26 mouse cellular contexts compared by ENCODE assay signal in the genomic region with DNA sequence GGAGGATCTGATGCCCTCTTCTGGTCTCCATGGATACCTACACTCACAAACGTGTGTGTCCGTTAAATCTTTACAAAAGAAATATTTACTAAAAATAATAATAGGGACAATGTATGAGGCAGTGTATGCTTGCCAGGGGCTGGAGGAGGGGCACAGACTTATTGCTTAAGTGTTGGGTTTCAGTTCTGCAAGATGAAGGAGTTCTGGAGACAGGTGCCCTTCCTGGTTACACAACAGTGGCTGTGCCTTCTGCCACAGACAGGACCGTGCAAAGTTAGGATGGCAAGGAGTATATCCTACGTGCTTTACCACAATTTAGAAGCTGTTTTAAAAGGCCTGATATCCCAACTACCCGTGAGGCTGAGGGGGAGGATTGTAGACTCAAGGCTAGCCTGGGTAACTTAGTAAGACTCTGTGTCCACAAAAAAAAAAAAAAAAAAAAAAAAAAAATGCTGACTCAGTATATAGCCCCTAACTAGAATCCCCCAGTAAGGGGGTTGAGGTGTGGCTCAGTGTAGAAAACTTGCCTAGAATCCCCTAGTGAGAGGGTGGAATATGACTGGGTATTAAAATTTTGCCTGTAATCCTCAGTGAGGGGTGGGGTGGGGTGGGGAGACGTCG. TPM values are rescaled to one million over a fixed set of nuclear protein-coding genes. Genes with fewer than 3 reads are reported as not detected.
DNase-seq lines count a peak whose midpoint lies in the region; ATAC-seq and TF ChIP-seq lines count a peak whose summit lies in the region.
"Had no signal": no experiment of that assay in that cellular context is flagged by ENCODE, and none has a peak within 500 bp of the region (broad histone marks: within the 10 kb centered on the region; RNA-seq: fewer than 3 reads in every experiment).

No protein-coding gene starts in this region.

- no peak overlapping the region for H3K27ac ChIP-seq in heart, embryonic 12.5 days (ENCODE audit: poor library complexity, severe bottlenecking)
- no peak overlapping the region for H3K27ac ChIP-seq in MEL (ENCODE audit: control insufficient read depth, low read depth, low read length)
- H3K27ac ChIP-seq in stomach, postnatal 0 days (replicated peaks): no peak overlapping the region
- H3K27ac ChIP-seq in heart, embryonic 10.5 days: no peak overlapping the region
- H3K27ac ChIP-seq: forebrain, embryonic 10.5 days; heart, embryonic 13.5 days; hindbrain, embryonic 13.5 days; intestine, embryonic 15.5 days had no signal

- WGBS in heart, embryonic 12.5 days: 91% methylated on average over 7 of the region's 7 CpGs
- WGBS in stomach, postnatal 0 days: 88% methylated on average over 7 of the region's 7 CpGs
- WGBS in heart, embryonic 10.5 days: 90% methylated on average over 7 of the region's 7 CpGs

- no peak for TF ChIP-seq POLR2A in MEL (IDR thresholded peaks at IDR 0.05; ENCODE audit: control insufficient read depth in 1 of 2, insufficient read depth in 1 of 2, low read depth in 1 of 2, low read length in 2 of 2, poor library complexity in 1 of 2)

- H3K27me3 ChIP-seq in heart, embryonic 12.5 days (replicated peaks): no peaks in the 10 kb centered on the region
- no peaks in the 10 kb centered on the region for H3K27me3 ChIP-seq in MEL (ENCODE audit: control insufficient read depth in 1 of 2, insufficient read depth in 2 of 2, low read length in 2 of 2)
- H3K27me3 ChIP-seq in stomach, postnatal 0 days (ENCODE audit: control insufficient read depth, insufficient read depth, low read length): no peaks in the 10 kb centered on the region
- H3K27me3 ChIP-seq in heart, embryonic 10.5 days (ENCODE audit: insufficient read depth, poor library complexity, severe bottlenecking): no peaks in the 10 kb centered on the region
- H3K27me3 ChIP-seq: heart, embryonic 13.5 days; hindbrain, embryonic 13.5 days; intestine, embryonic 15.5 days had no signal

- intact Hi-C loops in heart, postnatal 36 days (cut with DNase I): no loop called here

- peaks cover 20% of the 10 kb centered on the region for H3K4me1 ChIP-seq in heart, embryonic 12.5 days (replicated peaks)
- H3K4me1 ChIP-seq in MEL (ENCODE audit: control insufficient read depth in 1 of 2, insufficient read depth in 2 of 2, low read length in 2 of 2): no peaks in the 10 kb centered on the region
- H3K4me1 ChIP-seq in stomach, postnatal 0 days (replicated peaks; ENCODE audit: control insufficient read depth, insufficient read depth): no peaks in the 10 kb centered on the region; the same call in 1 of the 2 replicates
- peaks cover 20% of the 10 kb centered on the region for H3K4me1 ChIP-seq in heart, embryonic 10.5 days

- H3K4me2 ChIP-seq in heart, embryonic 12.5 days: no peak overlapping the region
- no peak overlapping the region for H3K4me2 ChIP-seq in stomach, postnatal 0 days (replicated peaks; ENCODE audit: low read depth)
- H3K4me2 ChIP-seq: heart, embryonic 13.5 days; hindbrain, embryonic 13.5 days; intestine, embryonic 15.5 days had no signal

- no peaks in the 10 kb centered on the region for H3K9me3 ChIP-seq in heart, embryonic 12.5 days (replicated peaks)
- H3K9me3 ChIP-seq in MEL (replicated peaks; ENCODE audit: insufficient read depth, low read length): no peaks in the 10 kb centered on the region
- H3K9me3 ChIP-seq in stomach, postnatal 0 days (ENCODE audit: control insufficient read depth, low read length): no peaks in the 10 kb centered on the region
- no peaks in the 10 kb centered on the region for H3K9me3 ChIP-seq in heart, embryonic 10.5 days
- H3K9me3 ChIP-seq: forebrain, embryonic 10.5 days; heart, embryonic 13.5 days; hindbrain, embryonic 13.5 days; intestine, embryonic 15.5 days had no signal

- peak; percentile 4; the same call in 1 of the 2 replicates for ATAC-seq in heart, embryonic 12.5 days (ENCODE audit: insufficient number of reproducible peaks, low FRiP score)
- peak; percentile 84 for ATAC-seq in megakaryocyte, adult 5-6 weeks (ENCODE audit: poor library complexity, severe bottlenecking)
- ATAC-seq in stomach, postnatal 0 days (ENCODE audit: low FRiP score, low TSS enrichment): no peak
- ATAC-seq: CD4-positive, CD25-positive, alpha-beta regulatory T cell, adult 4 months; forebrain, embryonic 14.5 days; forebrain, postnatal 0 days; hindbrain, embryonic 16.5 days; intestine, embryonic 15.5 days had no signal

- no peak for TF ChIP-seq RAD21 in MEL (IDR thresholded peaks at IDR 0.05; ENCODE audit: low read depth, low read length)

- H3K9ac ChIP-seq in heart, embryonic 12.5 days: no peak overlapping the region
- H3K9ac ChIP-seq in MEL (ENCODE audit: control insufficient read depth, low read depth, low read length, poor library complexity, severe bottlenecking): no peak overlapping the region
- no peak overlapping the region for H3K9ac ChIP-seq in stomach, postnatal 0 days (ENCODE audit: low read length)
- H3K9ac ChIP-seq: forebrain, postnatal 0 days; heart, embryonic 13.5 days; hindbrain, embryonic 13.5 days; intestine, embryonic 15.5 days had no signal

- no peak for TF ChIP-seq EP300 in MEL (IDR thresholded peaks at IDR 0.05; ENCODE audit: low read depth in 1 of 2, low read length in 2 of 2)
- TF ChIP-seq EP300 in stomach, postnatal 0 days (optimal IDR thresholded peaks at IDR 0.05): no peak

- no peaks in the 10 kb centered on the region for H3K79me2 ChIP-seq in MEL (ENCODE audit: control insufficient read depth, insufficient read depth, low read length, poor library complexity)

- TF ChIP-seq CTCF in MEL (IDR thresholded peaks at IDR 0.05 in 2 of 3, conservative IDR thresholded peaks at IDR 0.05 in 1 of 3; ENCODE audit: control insufficient read depth in 1 of 3, insufficient read depth in 1 of 3, low read depth in 2 of 3, low read length in 3 of 3, poor library complexity in 1 of 3, severe bottlenecking in 1 of 3): no peak
- no peak for TF ChIP-seq CTCF in stomach, postnatal 0 days (IDR thresholded peaks at IDR 0.05; ENCODE audit: low read depth)

- no peak overlapping the region for H3K4me3 ChIP-seq in heart, embryonic 12.5 days
- no peak overlapping the region for H3K4me3 ChIP-seq in MEL (ENCODE audit: control insufficient read depth in 1 of 2, insufficient read depth in 1 of 2, low read depth in 2 of 2, low read length in 2 of 2)
- H3K4me3 ChIP-seq in stomach, postnatal 0 days (ENCODE audit: low read depth, low read length): no peak overlapping the region
- H3K4me3 ChIP-seq in heart, embryonic 10.5 days: no peak overlapping the region
- H3K4me3 ChIP-seq: forebrain, embryonic 10.5 days; heart, embryonic 13.5 days; hindbrain, embryonic 13.5 days; intestine, embryonic 15.5 days had no signal

- DNase-seq in heart, postnatal 36 days: no peak
- no peak for DNase-seq in MEL (ENCODE audit: low read depth, low spot score)
- no peak for DNase-seq in stomach, postnatal 0 days (ENCODE audit: low spot score)
- no peak for DNase-seq in urinary bladder, postnatal 25 days (ENCODE audit: low spot score)
- DNase-seq in heart, embryonic 10.5 days (ENCODE audit: low spot score): no peak
- DNase-seq: adrenal gland, adult 2 months; adrenal gland, postnatal 14 days; cerebellum, adult 11 months; cerebellum, adult 8-10 months; cerebellum, postnatal 10 days; cerebellum, postnatal 36 days; forebrain, postnatal 0 days; gastrocnemius, postnatal 10 days; heart, adult 11 months; heart, postnatal 14 days; kidney, adult 11 months had no signal

- H3K36me3 ChIP-seq in heart, embryonic 12.5 days: peaks cover 9% of the 10 kb centered on the region; the same call in 1 of the 2 replicates
- H3K36me3 ChIP-seq in MEL (ENCODE audit: control insufficient read depth in 1 of 2, insufficient read depth in 2 of 2, low read length in 2 of 2): no peaks in the 10 kb centered on the region
- H3K36me3 ChIP-seq in stomach, postnatal 0 days (ENCODE audit: control insufficient read depth, insufficient read depth, low read length): no peaks in the 10 kb centered on the region
- peaks cover 5% of the 10 kb centered on the region for H3K36me3 ChIP-seq in heart, embryonic 10.5 days
- H3K36me3 ChIP-seq: G1E; intestine, embryonic 15.5 days had no signal

TF ChIP-seq in MEL, 35 proteins besides CTCF, POLR2A, EP300 and RAD21:
- TF ChIP-seq MAFK (IDR thresholded peaks at IDR 0.05; ENCODE audit: borderline replicate concordance, low read depth, low read length) (peak; percentile 25; the same call in 1 of the 2 replicates), MYC (IDR thresholded peaks at IDR 0.05; ENCODE audit: low read depth, low read length) (no peak)

RNA-seq across cellular contexts. Expression of gene Castor2, which starts 16.2 kb away (rescaled TPM):
- 7.5 and 8.1 TPM in 2 replicates for polyA plus RNA-seq in heart, embryonic 12.5 days (2016; fragmentation: Nextera tagmentation; extraction: Ambion mirVana)
- total RNA-seq in heart, postnatal 36 days (2021): 10 to 100 TPM; 24.9 to 30.9 TPM
- 0.46 and 0.49 TPM in 2 replicates for total RNA-seq in MEL (2012; rRNA removed)
- polyA plus RNA-seq in MEL (2012; ENCODE audit: insufficient read depth in 1 of 2, insufficient read length in 2 of 2, low read depth in 1 of 2, low replicate concordance in 2 of 2, missing spikeins in 1 of 2): 1 to 10 TPM in 1 of 2 experiments, not detected in 1; 1.4 TPM
- 5.7 and 7.2 TPM in 2 replicates for total RNA-seq in megakaryocyte, adult 5-6 weeks (2015)
- total RNA-seq in megakaryocyte, adult 5-6 weeks (2017): 2.1 TPM in 2 replicates
- polyA plus RNA-seq in stomach, postnatal 0 days (2015; fragmentation: Nextera tagmentation; extraction: Ambion mirVana): 3.8 and 4.0 TPM in 2 replicates
- polyA plus RNA-seq in heart, embryonic 10.5 days (2016; fragmentation: Nextera tagmentation; extraction: Ambion mirVana): 5.1 and 5.8 TPM in 2 replicates
- polyA plus RNA-seq: G1E had no signal
